28 mouse cellular contexts compared by ENCODE assay signal in genomic region chr4:34114323-34114722, GRCm38 (mm10).
DNase-seq lines count a peak whose midpoint lies in the region; ATAC-seq lines count a peak whose summit lies in the region.
"Had no signal": no experiment of that assay in that cellular context is flagged by ENCODE, and none has a peak within 500 bp of the region (broad histone marks: within the 10 kb centered on the region; RNA-seq: fewer than 3 reads in every experiment).

No protein-coding gene starts in this region.

- WGBS in hindbrain, embryonic 11.5 days: 31% methylated on average over 6 of the region's 6 CpGs
- 43% methylated on average over 6 of the region's 6 CpGs for WGBS in hindbrain, embryonic 16.5 days
- WGBS in kidney, embryonic 16.5 days: 12% methylated on average over 6 of the region's 6 CpGs

- no peak overlapping the region for H3K4me2 ChIP-seq in hindbrain, embryonic 11.5 days (replicated peaks; ENCODE audit: low read depth, low read length)
- H3K4me2 ChIP-seq in hindbrain, embryonic 16.5 days (ENCODE audit: low read length): no peak overlapping the region
- H3K4me2 ChIP-seq in kidney, embryonic 16.5 days (replicated peaks; ENCODE audit: low read depth, low read length): no peak overlapping the region
- H3K4me2 ChIP-seq: heart, embryonic 12.5 days; limb, embryonic 15.5 days; liver, embryonic 13.5 days had no signal

- no peaks in the 10 kb centered on the region for H3K9me3 ChIP-seq in hindbrain, embryonic 11.5 days (ENCODE audit: control insufficient read depth, low read length)
- no peaks in the 10 kb centered on the region for H3K9me3 ChIP-seq in hindbrain, embryonic 16.5 days (ENCODE audit: control insufficient read depth, low read length)
- no peaks in the 10 kb centered on the region for H3K9me3 ChIP-seq in kidney, embryonic 16.5 days (ENCODE audit: low read length)
- H3K9me3 ChIP-seq: heart, embryonic 12.5 days; limb, embryonic 10.5 days; limb, embryonic 15.5 days; liver, embryonic 13.5 days had no signal

- H3K27ac ChIP-seq in hindbrain, embryonic 11.5 days (ENCODE audit: low read depth, low read length): no peak overlapping the region
- H3K27ac ChIP-seq in hindbrain, embryonic 16.5 days (ENCODE audit: low read depth, low read length): no peak overlapping the region
- no peak overlapping the region for H3K27ac ChIP-seq in kidney, embryonic 16.5 days (ENCODE audit: low read length)
- H3K27ac ChIP-seq: heart, adult 2 months; layer of hippocampus, adult 2 months; limb, embryonic 10.5 days; limb, embryonic 15.5 days; liver, embryonic 13.5 days; macrophage; stomach, postnatal 0 days had no signal

- no peaks in the 10 kb centered on the region for H3K27me3 ChIP-seq in hindbrain, embryonic 11.5 days (ENCODE audit: control insufficient read depth, insufficient read depth, low read length)
- no peaks in the 10 kb centered on the region for H3K27me3 ChIP-seq in hindbrain, embryonic 16.5 days (replicated peaks; ENCODE audit: control insufficient read depth, insufficient read depth, low read length)
- H3K27me3 ChIP-seq in kidney, embryonic 16.5 days (ENCODE audit: insufficient read depth, low read length): no peaks in the 10 kb centered on the region
- H3K27me3 ChIP-seq: heart, embryonic 12.5 days; limb, embryonic 15.5 days; liver, embryonic 13.5 days had no signal

- peak; percentile 28 for DNase-seq in hindbrain, embryonic 11.5 days (ENCODE audit: low spot score)
- DNase-seq in kidney, adult 18-20 months: no peak
- DNase-seq in embryo, embryonic 10 days (ENCODE audit: low spot score): peak; percentile 54
- peak; percentile 49 for DNase-seq in mesoderm, embryonic 11.5 days (ENCODE audit: low read depth, low spot score)
- no peak for DNase-seq in layer of hippocampus, adult 9-11 months
- DNase-seq: cerebellum, adult 8-10 months; cerebellum, postnatal 25 days; heart, adult 2 months; heart, postnatal 4 days; kidney, postnatal 25 days; liver, embryonic 13.5 days; lung, adult 18-20 months; midbrain, embryonic 14.5 days; right cerebral cortex, postnatal 4 days; thymus, adult 18-20 months; thymus, postnatal 25 days had no signal

- no peaks in the 10 kb centered on the region for H3K4me1 ChIP-seq in hindbrain, embryonic 11.5 days (replicated peaks; ENCODE audit: control insufficient read depth, insufficient read depth, low read length)
- H3K4me1 ChIP-seq in hindbrain, embryonic 16.5 days (ENCODE audit: control insufficient read depth, insufficient read depth, low read depth, low read length): no peaks in the 10 kb centered on the region
- no peaks in the 10 kb centered on the region for H3K4me1 ChIP-seq in kidney, embryonic 16.5 days (ENCODE audit: insufficient read depth, low read length)
- H3K4me1 ChIP-seq: heart, embryonic 12.5 days; limb, embryonic 10.5 days; limb, embryonic 15.5 days; liver, embryonic 13.5 days had no signal

- no peak overlapping the region for H3K9ac ChIP-seq in hindbrain, embryonic 11.5 days (ENCODE audit: low read depth, low read length)
- no peak overlapping the region for H3K9ac ChIP-seq in hindbrain, embryonic 16.5 days (ENCODE audit: low read depth, low read length)
- no peak overlapping the region for H3K9ac ChIP-seq in kidney, embryonic 16.5 days (replicated peaks; ENCODE audit: low read length)
- H3K9ac ChIP-seq: heart, embryonic 12.5 days; limb, embryonic 15.5 days; liver, embryonic 13.5 days had no signal

- no peak overlapping the region for H3K4me3 ChIP-seq in hindbrain, embryonic 11.5 days (ENCODE audit: low read depth, low read length)
- H3K4me3 ChIP-seq in hindbrain, embryonic 16.5 days (ENCODE audit: low read length): no peak overlapping the region
- H3K4me3 ChIP-seq in kidney, embryonic 16.5 days (ENCODE audit: low read length): no peak overlapping the region
- H3K4me3 ChIP-seq: erythroblast, embryonic 14.5 days; heart, adult 2 months; heart, embryonic 12.5 days; layer of hippocampus, adult 2 months; limb, embryonic 10.5 days; limb, embryonic 15.5 days; liver, embryonic 13.5 days had no signal

- H3K36me3 ChIP-seq in hindbrain, embryonic 11.5 days (ENCODE audit: control insufficient read depth, insufficient read depth, low read length): no peaks in the 10 kb centered on the region
- H3K36me3 ChIP-seq in hindbrain, embryonic 16.5 days (ENCODE audit: control insufficient read depth, insufficient read depth, low read length): no peaks in the 10 kb centered on the region
- no peaks in the 10 kb centered on the region for H3K36me3 ChIP-seq in kidney, embryonic 16.5 days (ENCODE audit: insufficient read depth, low read length)
- H3K36me3 ChIP-seq: heart, embryonic 12.5 days; limb, embryonic 10.5 days; limb, embryonic 15.5 days; liver, embryonic 13.5 days had no signal

- peak; percentile 61; the same call in 1 of the 2 replicates for ATAC-seq in hindbrain, embryonic 11.5 days (ENCODE audit: low FRiP score)
- ATAC-seq in hindbrain, embryonic 16.5 days: no peak
- peak; percentile 63; the same call in 1 of the 2 replicates for ATAC-seq in kidney, embryonic 16.5 days (ENCODE audit: low FRiP score, low TSS enrichment)
- ATAC-seq: forebrain, embryonic 16.5 days; intestine, postnatal 0 days; lung, postnatal 0 days had no signal

Comparison
In these comparisons a context has a peak if more than half of its experiments do, and no peak if none do; other contexts are left out.
1. DNase-seq: peak in hindbrain, embryonic 11.5 days (single experiment), embryo, embryonic 10 days (single experiment) and mesoderm, embryonic 11.5 days (single experiment); none in kidney, adult 18-20 months (single experiment) and layer of hippocampus, adult 9-11 months (single experiment).